Mouse (Mus musculus): ENCODE measurements around the gene Plekhm3. TPM values are rescaled to one million over a fixed set of nuclear protein-coding genes. Genes with fewer than 3 reads are reported as not detected.
"Not testable (repeated sequence)": the region's sequence is repeated elsewhere in the genome, so short reads cannot be mapped to it uniquely, and the experiment has no call there.

Plekhm3 gene
- 2.3 and 3.1 TPM in 2 replicates for polyA plus RNA-seq (2012; ENCODE audit: insufficient read depth, insufficient read length, missing spikeins)

GRCm38 (mm10) chr1:64956479-64956961, at the start of gene Plekhm3:
Gene Plekhm3, minus strand, starts transcription at chr1:64956824.
- Histone ChIP-seq H3K4me1 (ENCODE audit: control insufficient read depth, insufficient read depth, insufficient read length, low read length) (no peaks in the 10 kb centered on the region), H3K27ac (replicated peaks; ENCODE audit: low read depth, low read length) (no peak within 1 kb of the TSS), H3K4me3 (ENCODE audit: insufficient read depth, low read depth, low read length) (peak within 1 kb of the TSS; percentile 83)

- H3K4me1 ChIP-seq (ENCODE audit: control insufficient read depth, insufficient read depth, insufficient read length, low read length): no peaks in the 10 kb centered on the region
- no peak overlapping the region for H3K4me3 ChIP-seq (ENCODE audit: insufficient read depth, low read depth, low read length)
- no peak overlapping the region for H3K27ac ChIP-seq (replicated peaks; ENCODE audit: low read depth, low read length)
Measured at GRCm38 (mm10) chr1:65005575-65005974, 49.0 kb upstream of the Plekhm3 start.

- Histone ChIP-seq H3K4me3 (ENCODE audit: insufficient read depth, low read depth, low read length) (no peak overlapping the region), H3K27ac (replicated peaks; ENCODE audit: low read depth, low read length) (no peak overlapping the region), H3K4me1 (ENCODE audit: control insufficient read depth, insufficient read depth, insufficient read length, low read length) (no peaks in the 10 kb centered on the region)
Measured at GRCm38 (mm10) chr1:65004526-65004925, 47.9 kb upstream of the Plekhm3 start.

GRCm38 (mm10) chr1:64993206-64993605, 36.6 kb upstream of the Plekhm3 start:
- H3K27ac ChIP-seq (replicated peaks; ENCODE audit: low read depth, low read length): no peak overlapping the region
- no peak overlapping the region for H3K4me3 ChIP-seq (ENCODE audit: insufficient read depth, low read depth, low read length)
- no peaks in the 10 kb centered on the region for H3K4me1 ChIP-seq (ENCODE audit: control insufficient read depth, insufficient read depth, insufficient read length, low read length)

GRCm38 (mm10) chr1:64988176-64988575, 31.6 kb upstream of the Plekhm3 start:
- Histone ChIP-seq H3K4me3 (ENCODE audit: insufficient read depth, low read depth, low read length) (no peak overlapping the region), H3K4me1 (ENCODE audit: control insufficient read depth, insufficient read depth, insufficient read length, low read length) (no peaks in the 10 kb centered on the region), H3K27ac (replicated peaks; ENCODE audit: low read depth, low read length) (no peak overlapping the region)

- Histone ChIP-seq H3K4me1 (ENCODE audit: control insufficient read depth, insufficient read depth, insufficient read length, low read length) (no peaks in the 10 kb centered on the region), H3K4me3 (ENCODE audit: insufficient read depth, low read depth, low read length) (no peak overlapping the region), H3K27ac (replicated peaks; ENCODE audit: low read depth, low read length) (no peak overlapping the region)
Measured at GRCm38 (mm10) chr1:64986120-64986519, 29.5 kb upstream of the Plekhm3 start.

- no peak overlapping the region for H3K4me3 ChIP-seq (ENCODE audit: insufficient read depth, low read depth, low read length)
- no peak overlapping the region for H3K27ac ChIP-seq (replicated peaks; ENCODE audit: low read depth, low read length)
- H3K4me1 ChIP-seq (ENCODE audit: control insufficient read depth, insufficient read depth, insufficient read length, low read length): no peaks in the 10 kb centered on the region
Measured at GRCm38 (mm10) chr1:64983247-64983646, 26.6 kb upstream of the Plekhm3 start.

- no peaks in the 10 kb centered on the region for H3K4me1 ChIP-seq (ENCODE audit: control insufficient read depth, insufficient read depth, insufficient read length, low read length)
- no peak overlapping the region for H3K4me3 ChIP-seq (ENCODE audit: insufficient read depth, low read depth, low read length)
- H3K27ac ChIP-seq (replicated peaks; ENCODE audit: low read depth, low read length): no peak overlapping the region
Measured at GRCm38 (mm10) chr1:64978321-64978799, 21.7 kb upstream of the Plekhm3 start.

- Histone ChIP-seq H3K4me3 (ENCODE audit: insufficient read depth, low read depth, low read length) (no peak overlapping the region), H3K4me1 (ENCODE audit: control insufficient read depth, insufficient read depth, insufficient read length, low read length) (no peaks in the 10 kb centered on the region), H3K27ac (replicated peaks; ENCODE audit: low read depth, low read length) (no peak overlapping the region)
Measured at GRCm38 (mm10) chr1:64975346-64975745, 18.7 kb upstream of the Plekhm3 start.

- Histone ChIP-seq H3K27ac (replicated peaks; ENCODE audit: low read depth, low read length) (no peak overlapping the region), H3K4me1 (ENCODE audit: control insufficient read depth, insufficient read depth, insufficient read length, low read length) (no peaks in the 10 kb centered on the region), H3K4me3 (ENCODE audit: insufficient read depth, low read depth, low read length) (no peak overlapping the region)
Measured at GRCm38 (mm10) chr1:64970685-64971084, 14.1 kb upstream of the Plekhm3 start.

- no peaks in the 10 kb centered on the region for H3K4me1 ChIP-seq (ENCODE audit: control insufficient read depth, insufficient read depth, insufficient read length, low read length)
- H3K4me3 ChIP-seq (ENCODE audit: insufficient read depth, low read depth, low read length): peak overlapping the region; percentile 83
- no peak overlapping the region for H3K27ac ChIP-seq (replicated peaks; ENCODE audit: low read depth, low read length)
Measured at GRCm38 (mm10) chr1:64957021-64957489, 431 bp upstream of the Plekhm3 start.

- not testable (repeated sequence) for H3K27ac ChIP-seq (replicated peaks; ENCODE audit: low read depth, low read length); H3K4me3 ChIP-seq (ENCODE audit: insufficient read depth, low read depth, low read length); H3K4me1 ChIP-seq (ENCODE audit: control insufficient read depth, insufficient read depth, insufficient read length, low read length)
Measured at GRCm38 (mm10) chr1:64954786-64955185, 1.8 kb downstream of the Plekhm3 start.

GRCm38 (mm10) chr1:64950271-64950670, 6.4 kb downstream of the Plekhm3 start:
- peaks cover 15% of the 10 kb centered on the region for H3K4me1 ChIP-seq (ENCODE audit: control insufficient read depth, insufficient read depth, insufficient read length, low read length)
- no peak overlapping the region for H3K4me3 ChIP-seq (ENCODE audit: insufficient read depth, low read depth, low read length)
- no peak overlapping the region for H3K27ac ChIP-seq (replicated peaks; ENCODE audit: low read depth, low read length)

- Histone ChIP-seq H3K4me1 (ENCODE audit: control insufficient read depth, insufficient read depth, insufficient read length, low read length) (peaks cover 19% of the 10 kb centered on the region), H3K4me3 (ENCODE audit: insufficient read depth, low read depth, low read length) (no peak overlapping the region), H3K27ac (replicated peaks; ENCODE audit: low read depth, low read length) (no peak overlapping the region)
Measured at GRCm38 (mm10) chr1:64949377-64949776, 7.2 kb downstream of the Plekhm3 start.

- Histone ChIP-seq H3K4me1 (ENCODE audit: control insufficient read depth, insufficient read depth, insufficient read length, low read length) (peaks cover 19% of the 10 kb centered on the region), H3K27ac (replicated peaks; ENCODE audit: low read depth, low read length) (no peak overlapping the region), H3K4me3 (ENCODE audit: insufficient read depth, low read depth, low read length) (no peak overlapping the region)
Measured at GRCm38 (mm10) chr1:64946106-64946505, 10.5 kb downstream of the Plekhm3 start.

- peaks cover 19% of the 10 kb centered on the region for H3K4me1 ChIP-seq (ENCODE audit: control insufficient read depth, insufficient read depth, insufficient read length, low read length)
- H3K4me3 ChIP-seq (ENCODE audit: insufficient read depth, low read depth, low read length): no peak overlapping the region
- peak overlapping the region; percentile 67 for H3K27ac ChIP-seq (replicated peaks; ENCODE audit: low read depth, low read length)
Measured at GRCm38 (mm10) chr1:64945214-64945785, 11.3 kb downstream of the Plekhm3 start.

Data from brown adipose tissue, adult 24 weeks (tissue).